26 mouse cellular contexts compared by ENCODE assay signal in genomic region chr10:75291338-75291737, GRCm38 (mm10). TPM values are rescaled to one million over a fixed set of nuclear protein-coding genes. Genes with fewer than 3 reads are reported as not detected.
DNase-seq lines count a peak whose midpoint lies in the region; ATAC-seq and TF ChIP-seq lines count a peak whose summit lies in the region.
"Had no signal": no experiment of that assay in that cellular context is flagged by ENCODE, and none has a peak within 500 bp of the region (broad histone marks: within the 10 kb centered on the region; RNA-seq: fewer than 3 reads in every experiment).

No protein-coding gene starts in this region.

- no peak for TF ChIP-seq POLR2A in cerebellum, adult 2 months (IDR thresholded peaks at IDR 0.05; ENCODE audit: borderline replicate concordance, insufficient read depth, low read length)

- H3K4me1 ChIP-seq in hindbrain, embryonic 13.5 days (replicated peaks), result peaks cover 4% of the 10 kb centered on the region; the same call in 1 of the 2 replicates
- no peaks in the 10 kb centered on the region for H3K4me1 ChIP-seq in hindbrain, embryonic 11.5 days (replicated peaks; ENCODE audit: control insufficient read depth, insufficient read depth, low read length)
- peaks cover 28% of the 10 kb centered on the region for H3K4me1 ChIP-seq in liver, embryonic 12.5 days
- H3K4me1 ChIP-seq in liver, postnatal 0 days (ENCODE audit: insufficient read depth), result 0 out of 2 replicates have a peak, but pooled peaks cover 2% of the 10 kb centered on the region
- peaks cover 4 to 5% of the 10 kb centered on the region in 2 experiments; a peak in 3 of 4 replicates for H3K4me1 ChIP-seq in liver, embryonic 14.5 days (replicated peaks; ENCODE audit: control insufficient read depth in 2 of 2, insufficient read depth in 2 of 2, low read length in 1 of 2)
- no peaks in the 10 kb centered on the region for H3K4me1 ChIP-seq in cerebellum, adult 2 months (ENCODE audit: control insufficient read depth, insufficient read depth, low read length)
- H3K4me1 ChIP-seq: embryonic facial prominence, embryonic 15.5 days had no signal

- H3K4me2 ChIP-seq in hindbrain, embryonic 13.5 days, result no peak overlapping the region
- H3K4me2 ChIP-seq in hindbrain, embryonic 11.5 days (replicated peaks; ENCODE audit: low read depth, low read length), result no peak overlapping the region
- H3K4me2 ChIP-seq in liver, embryonic 12.5 days, result no peak overlapping the region
- H3K4me2 ChIP-seq in liver, postnatal 0 days (ENCODE audit: low read depth, low read length), result no peak overlapping the region
- H3K4me2 ChIP-seq in liver, embryonic 14.5 days (ENCODE audit: low read depth), result no peak overlapping the region
- H3K4me2 ChIP-seq: embryonic facial prominence, embryonic 12.5 days; embryonic facial prominence, embryonic 15.5 days; heart, embryonic 11.5 days had no signal

- no peaks in the 10 kb centered on the region for H3K27me3 ChIP-seq in hindbrain, embryonic 13.5 days
- no peaks in the 10 kb centered on the region for H3K27me3 ChIP-seq in hindbrain, embryonic 11.5 days (ENCODE audit: control insufficient read depth, insufficient read depth, low read length)
- no peaks in the 10 kb centered on the region for H3K27me3 ChIP-seq in liver, embryonic 12.5 days (replicated peaks)
- no peaks in the 10 kb centered on the region for H3K27me3 ChIP-seq in liver, postnatal 0 days (ENCODE audit: insufficient read depth, low read length)
- no peaks in the 10 kb centered on the region for H3K27me3 ChIP-seq in liver, embryonic 14.5 days (ENCODE audit: control insufficient read depth, insufficient read depth, low read length)
- H3K27me3 ChIP-seq in cerebellum, adult 2 months (ENCODE audit: control insufficient read depth, insufficient read depth, low read length), result no peaks in the 10 kb centered on the region
- H3K27me3 ChIP-seq: CH12.LX; embryonic facial prominence, embryonic 12.5 days; embryonic facial prominence, embryonic 15.5 days; Patski had no signal

- WGBS in hindbrain, embryonic 13.5 days, result 64% methylated on average over 1 of the region's 1 CpGs
- WGBS in hindbrain, embryonic 11.5 days, result 84% methylated on average over 1 of the region's 1 CpGs
- WGBS in liver, embryonic 12.5 days (ENCODE audit: insufficient replicate concordance), result 54% methylated on average over 1 of the region's 1 CpGs
- WGBS in liver, postnatal 0 days (ENCODE audit: insufficient replicate concordance), result 63% methylated on average over 1 of the region's 1 CpGs
- 22% methylated on average over 1 of the region's 1 CpGs for WGBS in liver, embryonic 14.5 days (ENCODE audit: insufficient replicate concordance)
- 80% methylated on average over 1 of the region's 1 CpGs for WGBS in cerebellum, adult 2 months

- no peak overlapping the region for H3K9ac ChIP-seq in hindbrain, embryonic 13.5 days
- no peak overlapping the region for H3K9ac ChIP-seq in hindbrain, embryonic 11.5 days (ENCODE audit: low read depth, low read length)
- H3K9ac ChIP-seq in liver, embryonic 12.5 days, result no peak overlapping the region
- H3K9ac ChIP-seq in liver, postnatal 0 days (replicated peaks), result no peak overlapping the region
- H3K9ac ChIP-seq in liver, embryonic 14.5 days (replicated peaks), result no peak overlapping the region
- H3K9ac ChIP-seq: embryonic facial prominence, embryonic 12.5 days; embryonic facial prominence, embryonic 15.5 days; forebrain, postnatal 0 days had no signal

- no peak for DNase-seq in hindbrain, embryonic 11.5 days (ENCODE audit: low spot score)
- no peak for DNase-seq in liver, postnatal 0 days
- DNase-seq in liver, embryonic 14.5 days (ENCODE audit: low read depth in 3 of 3, low spot score in 3 of 3), result no peak
- DNase-seq in cerebellum, adult 2 months, result no peak
- no peak for DNase-seq in frontal cortex, postnatal 25 days (ENCODE audit: low spot score in 2 of 2)
- DNase-seq: adrenal gland, postnatal 10 days; adrenal gland, postnatal 36 days; B cell, adult 2 months; cerebellum, adult 18-20 months; cerebellum, adult 9-11 months; cerebellum, postnatal 25 days; forebrain, postnatal 0 days; gastrocnemius, postnatal 10 days; gastrocnemius, postnatal 36 days had no signal

- H3K9me3 ChIP-seq in hindbrain, embryonic 13.5 days, result no peaks in the 10 kb centered on the region
- H3K9me3 ChIP-seq in hindbrain, embryonic 11.5 days (ENCODE audit: control insufficient read depth, low read length), result no peaks in the 10 kb centered on the region
- H3K9me3 ChIP-seq in liver, embryonic 12.5 days (replicated peaks), result no peaks in the 10 kb centered on the region
- H3K9me3 ChIP-seq in liver, postnatal 0 days (ENCODE audit: low read length), result no peaks in the 10 kb centered on the region
- no peaks in the 10 kb centered on the region for H3K9me3 ChIP-seq in liver, embryonic 14.5 days (ENCODE audit: control insufficient read depth, low read length)
- H3K9me3 ChIP-seq: embryonic facial prominence, embryonic 12.5 days; embryonic facial prominence, embryonic 15.5 days; G1E; hindbrain, embryonic 10.5 days had no signal

- TF ChIP-seq CTCF in liver, postnatal 0 days (IDR thresholded peaks at IDR 0.05; ENCODE audit: low read depth), result no peak
- no peak for TF ChIP-seq CTCF in liver, embryonic 14.5 days (IDR thresholded peaks at IDR 0.05; ENCODE audit: low read depth)
- no peak for TF ChIP-seq CTCF in cerebellum, adult 2 months (IDR thresholded peaks at IDR 0.05; ENCODE audit: borderline replicate concordance, insufficient read depth, low read depth, low read length)

- no peak for ATAC-seq in hindbrain, embryonic 13.5 days (ENCODE audit: low FRiP score)
- ATAC-seq in hindbrain, embryonic 11.5 days (ENCODE audit: low FRiP score), result no peak
- ATAC-seq in liver, embryonic 12.5 days, result peak; percentile 59
- no peak for ATAC-seq in liver, postnatal 0 days
- ATAC-seq in liver, embryonic 14.5 days (ENCODE audit: insufficient read depth), result peak; percentile 58; the same call in 1 of the 2 replicates
- ATAC-seq: forebrain, embryonic 14.5 days; forebrain, postnatal 0 days; hindbrain, postnatal 0 days; inflammation-experienced regulatory T-cells, adult 6 months; Patski had no signal

- no peak for TF ChIP-seq EP300 in liver, postnatal 0 days (IDR thresholded peaks at IDR 0.05; ENCODE audit: low read depth)
- no peak for TF ChIP-seq EP300 in liver, embryonic 14.5 days (IDR thresholded peaks at IDR 0.05; ENCODE audit: low read depth)

- H3K27ac ChIP-seq in hindbrain, embryonic 13.5 days, result peak overlapping the region; percentile 30
- no peak overlapping the region for H3K27ac ChIP-seq in hindbrain, embryonic 11.5 days (ENCODE audit: low read depth, low read length)
- no peak overlapping the region for H3K27ac ChIP-seq in liver, embryonic 12.5 days
- H3K27ac ChIP-seq in liver, postnatal 0 days (ENCODE audit: low read depth), result no peak overlapping the region
- no peak overlapping the region for H3K27ac ChIP-seq in liver, embryonic 14.5 days
- H3K27ac ChIP-seq in cerebellum, adult 2 months (ENCODE audit: insufficient read depth, low read length), result no peak overlapping the region
- H3K27ac ChIP-seq: embryonic facial prominence, embryonic 12.5 days; embryonic facial prominence, embryonic 15.5 days; hindbrain, embryonic 10.5 days; hindbrain, postnatal 0 days had no signal

- H3K36me3 ChIP-seq in hindbrain, embryonic 13.5 days, result peaks cover 23% of the 10 kb centered on the region
- no peaks in the 10 kb centered on the region for H3K36me3 ChIP-seq in hindbrain, embryonic 11.5 days (ENCODE audit: control insufficient read depth, insufficient read depth, low read length)
- H3K36me3 ChIP-seq in liver, embryonic 12.5 days, result peaks cover 17% of the 10 kb centered on the region
- peaks cover 9% of the 10 kb centered on the region; the same call in 1 of the 2 replicates for H3K36me3 ChIP-seq in liver, postnatal 0 days (replicated peaks; ENCODE audit: insufficient read depth, low read length)
- no peaks in the 10 kb centered on the region for H3K36me3 ChIP-seq in liver, embryonic 14.5 days (replicated peaks; ENCODE audit: control insufficient read depth, insufficient read depth, low read depth)

- no peak overlapping the region for H3K4me3 ChIP-seq in hindbrain, embryonic 13.5 days
- H3K4me3 ChIP-seq in hindbrain, embryonic 11.5 days (ENCODE audit: low read depth, low read length), result no peak overlapping the region
- H3K4me3 ChIP-seq in liver, embryonic 12.5 days, result no peak overlapping the region
- H3K4me3 ChIP-seq in liver, postnatal 0 days (ENCODE audit: low read depth, low read length), result no peak overlapping the region
- no peak overlapping the region for H3K4me3 ChIP-seq in liver, embryonic 14.5 days (ENCODE audit: insufficient read depth in 1 of 2, low read depth in 2 of 2, low read length in 2 of 2)
- H3K4me3 ChIP-seq in cerebellum, adult 2 months (replicated peaks; ENCODE audit: insufficient read depth, low read depth, low read length), result no peak overlapping the region
- H3K4me3 ChIP-seq: embryonic facial prominence, embryonic 12.5 days; embryonic facial prominence, embryonic 15.5 days; hindbrain, embryonic 10.5 days had no signal

RNA-seq across cellular contexts. Expression of gene Adora2a, which starts 25.3 kb away (rescaled TPM):
- polyA plus RNA-seq in hindbrain, embryonic 13.5 days (2015; fragmentation: Nextera tagmentation; extraction: Ambion mirVana), result 3.1 and 3.9 TPM in 2 replicates
- 4.1 and 5.0 TPM in 2 replicates for polyA plus RNA-seq in hindbrain, embryonic 11.5 days (2014; fragmentation: Nextera tagmentation; extraction: Ambion mirVana)
- polyA plus RNA-seq in liver, embryonic 12.5 days (2016; fragmentation: Nextera tagmentation; extraction: Ambion mirVana), result 2.3 and 3.1 TPM in 2 replicates
- 1.8 and 1.9 TPM in 2 replicates for polyA plus RNA-seq in liver, postnatal 0 days (2015; fragmentation: Nextera tagmentation; extraction: Ambion mirVana)
- 1.5 and 1.7 TPM in 2 replicates for polyA plus RNA-seq in liver, embryonic 14.5 days (2012; rRNA removed)
- 1.9 and 2.3 TPM in 2 replicates for polyA plus RNA-seq in liver, embryonic 14.5 days (2014; fragmentation: Nextera tagmentation; extraction: Ambion mirVana)
- polyA plus RNA-seq in cerebellum, adult 2 months (2012; rRNA removed), result 2.5 and 3.1 TPM in 2 replicates

Comparison
In these comparisons a context has a peak if more than half of its experiments do, and no peak if none do; other contexts are left out.
1. ATAC-seq: peak in liver, embryonic 12.5 days (single experiment) and liver, embryonic 14.5 days (single experiment); none in hindbrain, embryonic 13.5 days (single experiment), hindbrain, embryonic 11.5 days (single experiment) and liver, postnatal 0 days (single experiment).